Mouse (Mus musculus) C2C12 (cell line): Measurements from ENCODE around the gene Hrk.

ENCODE experiments used
- CEBPB ChIP-seq: IDR thresholded peaks from one replicate; pipeline ENCODE4 v1.6.1; 2011; ENCODE audit warnings: low read depth, mild to moderate bottlenecking, control low read depth, moderate library complexity
- CTCF ChIP-seq: IDR thresholded peaks from one replicate; pipeline ENCODE4 v1.5.1; 2011; ENCODE audit not compliant: control insufficient read depth, insufficient read depth, insufficient read length
- MAX ChIP-seq: IDR thresholded peaks from one replicate; pipeline ENCODE4 v1.6.1; 2011; ENCODE audit warnings: mild to moderate bottlenecking, control low read depth
- MYOD1 ChIP-seq: IDR thresholded peaks from one replicate; pipeline ENCODE4 v1.6.1; 2011; ENCODE audit warnings: low read depth; ENCODE audit not compliant: control insufficient read depth, insufficient read length
- MYOG ChIP-seq: IDR thresholded peaks from one replicate; pipeline ENCODE4 v1.6.1; 2011; ENCODE audit not compliant: control insufficient read depth, insufficient read length; ENCODE audit errors: extremely low read depth
- USF1 ChIP-seq: IDR thresholded peaks from one replicate; pipeline ENCODE4 v1.6.1; 2011; ENCODE audit warnings: low read depth, mild to moderate bottlenecking, control low read depth, moderate library complexity

GRCm38 (mm10) chr5:118120670-118121069 is 43.8 kb upstream of the Hrk start:
- TF ChIP-seq CTCF = no peak
- no peak for TF ChIP-seq MYOG
- no peak for TF ChIP-seq MYOD1
- TF ChIP-seq USF1 = no peak
- no peak for TF ChIP-seq MAX
- no peak for TF ChIP-seq CEBPB
